Mouse (Mus musculus) kidney, embryonic 16.5 days (tissue): ENCODE data around the gene Dok1. TPM values are rescaled to one million over a fixed set of nuclear protein-coding genes. Genes with fewer than 3 reads are reported as not detected.

ENCODE experiments used
- ATAC-seq: fragments of 200-750 bp; cut with Nextera tagmentation; 2 replicates; pipeline ENCODE4 v1.8.0; 2017; ENCODE audit warnings: moderate TSS enrichment; ENCODE audit not compliant: low FRiP score, low TSS enrichment
- H3K27ac ChIP-seq: fragments of 300-500 bp; sonication (generic); 2 replicates; pipeline ENCODE4 v1.5.1; 2014; ENCODE audit warnings: low read length
- H3K27me3 ChIP-seq: fragments of 300-500 bp; sonication (generic); 2 replicates; pipeline ENCODE4 v1.6.1; 2014; ENCODE audit warnings: low read length, control low read depth, mixed read lengths; ENCODE audit not compliant: insufficient read depth
- H3K36me3 ChIP-seq: fragments of 300-500 bp; sonication (generic); 2 replicates; pipeline ENCODE4 v1.6.1; 2014; ENCODE audit warnings: low read length, control low read depth, mixed read lengths; ENCODE audit not compliant: insufficient read depth
- H3K4me1 ChIP-seq: fragments of 300-500 bp; sonication (generic); 2 replicates; pipeline ENCODE4 v1.6.1; 2014; ENCODE audit warnings: low read length, control low read depth, mixed read lengths; ENCODE audit not compliant: insufficient read depth
- H3K4me2 ChIP-seq: fragments of 300-500 bp; sonication (generic); replicated peaks from 2 replicates; pipeline ENCODE4 v1.6.1; 2014; ENCODE audit warnings: low read depth, low read length
- H3K4me3 ChIP-seq: fragments of 300-500 bp; sonication (generic); 2 replicates; pipeline ENCODE4 v1.5.1; 2014; ENCODE audit warnings: mild to moderate bottlenecking, low read length
- H3K9ac ChIP-seq: fragments of 300-500 bp; sonication (generic); replicated peaks from 2 replicates; pipeline ENCODE4 v1.6.1; 2014; ENCODE audit warnings: low read length
- H3K9me3 ChIP-seq: fragments of 300-500 bp; sonication (generic); 2 replicates; pipeline ENCODE4 v1.6.1; 2016; ENCODE audit warnings: low read length, control low read depth
- WGBS: fragments of 180-500 bp; shearing (Covaris S2); extraction: QIAGEN DNeasy Blood & Tissue Kit; methylation state at CpG from one replicate; pipeline ENCODE4 v1.1.7; 2014; 5-methylcytosine and 5-hydroxymethylcytosine counted together
- polyA plus RNA-seq: library from polyadenylated mRNA; unstranded; fragments of >200 nt; fragmentation: Nextera tagmentation; extraction: Ambion mirVana; gene quantifications from 2 replicates; pipeline ENCODE4 v1.2.1, GENCODE M21; 2015

Gene Dok1
- polyA plus RNA-seq, 1 experiment from 2014 or later: 14.8 TPM

DNA sequence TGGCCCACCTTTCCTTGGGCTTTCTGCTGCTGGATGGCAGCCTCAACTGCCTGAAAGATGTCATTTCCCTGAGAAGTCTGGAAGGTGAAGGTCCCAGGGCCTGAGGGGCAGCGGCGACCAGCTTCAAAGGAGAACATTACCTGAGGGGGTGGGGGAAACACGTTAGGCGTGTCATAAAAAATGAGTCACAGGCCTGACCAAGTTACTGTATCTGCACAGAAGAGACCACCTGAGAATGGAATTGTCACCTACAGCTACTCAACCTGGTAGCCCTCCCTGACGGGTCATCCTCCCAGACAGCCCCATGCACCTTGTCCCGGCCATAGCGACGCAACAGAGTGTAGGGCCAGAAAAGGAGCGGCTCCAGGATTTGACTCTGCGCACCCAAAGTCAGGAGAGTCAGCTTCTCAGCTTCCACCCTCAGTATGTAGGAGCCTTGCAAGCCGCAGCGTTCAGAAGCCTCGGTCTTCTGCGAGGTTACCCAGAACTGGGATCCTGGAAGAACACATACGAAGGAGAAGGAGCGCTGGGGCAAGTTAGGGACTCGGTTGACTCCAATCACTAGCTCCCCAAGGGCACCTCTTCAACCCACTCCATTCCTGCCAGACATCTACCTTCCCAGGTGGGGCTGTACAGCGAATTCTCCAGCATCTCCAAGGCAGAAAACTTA, 1.2 kb downstream of the Dok1 start:
- Histone ChIP-seq H3K9ac (peak overlapping the region; percentile 75), H3K4me3 (peak overlapping the region; percentile 71), H3K27ac (no peak overlapping the region), H3K4me1 (peaks cover 25% of the 10 kb centered on the region), H3K9me3 (no peaks in the 10 kb centered on the region), H3K4me2 (peak overlapping the region; percentile 87), H3K27me3 (peaks cover 8% of the 10 kb centered on the region; the same call in 1 of the 2 replicates), H3K36me3 (no peaks in the 10 kb centered on the region)
- ATAC-seq: no peak
- 37% methylated on average over 18 of the region's 18 CpGs for WGBS

DNA sequence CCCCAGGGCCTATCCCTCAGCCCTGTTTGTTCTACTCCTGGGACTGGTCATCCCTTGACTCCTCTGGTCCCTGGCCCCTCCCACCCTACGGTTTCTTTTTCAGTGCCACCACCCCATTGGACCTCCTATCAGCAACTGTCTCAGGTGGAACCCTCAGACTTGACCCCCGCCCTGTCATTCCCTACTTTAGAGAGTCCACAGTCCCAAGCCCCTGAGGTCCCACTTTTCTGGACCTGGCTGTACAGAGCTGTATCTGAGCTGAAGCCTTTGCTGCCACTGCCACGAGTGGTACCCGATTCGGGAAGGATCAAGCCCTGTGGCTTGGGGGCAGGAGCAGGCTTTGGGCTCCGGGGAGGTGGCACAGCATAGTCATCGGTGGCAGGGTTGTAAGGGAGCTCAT, 2.2 kb downstream of the Dok1 start:
- H3K27me3 ChIP-seq: peaks cover 8% of the 10 kb centered on the region; the same call in 1 of the 2 replicates
- no peak overlapping the region for H3K4me3 ChIP-seq
- no peaks in the 10 kb centered on the region for H3K36me3 ChIP-seq
- 76% methylated on average over 7 of the region's 7 CpGs for WGBS
- no peak overlapping the region for H3K27ac ChIP-seq
- H3K4me1 ChIP-seq: peaks cover 25% of the 10 kb centered on the region
- no peaks in the 10 kb centered on the region for H3K9me3 ChIP-seq
- no peak overlapping the region for H3K9ac ChIP-seq
- H3K4me2 ChIP-seq: no peak overlapping the region
- no peak for ATAC-seq

DNA sequence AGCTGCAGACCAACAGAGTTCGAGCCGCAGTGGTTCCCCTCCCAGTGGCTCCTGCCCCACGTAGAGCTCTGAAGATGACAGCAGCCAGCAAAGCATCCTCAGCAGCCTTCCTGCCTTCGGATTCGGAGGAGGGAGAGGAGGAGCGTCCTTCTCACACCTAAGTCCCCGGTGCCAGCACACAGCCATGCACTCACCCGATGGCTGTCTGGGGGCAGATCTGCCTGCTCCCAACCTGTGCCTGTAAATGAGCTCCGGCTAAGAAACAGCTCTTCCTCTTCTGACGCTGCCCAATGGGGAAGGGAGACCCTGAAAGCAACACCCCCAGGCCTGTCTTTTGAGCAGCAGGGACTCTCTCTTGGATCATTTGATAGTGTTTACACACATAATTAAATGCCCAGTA, 3.5 kb downstream of the Dok1 start:
- peaks cover 15% of the 10 kb centered on the region for H3K4me1 ChIP-seq
- no peak overlapping the region for H3K4me2 ChIP-seq
- no peak overlapping the region for H3K9ac ChIP-seq
- no peaks in the 10 kb centered on the region for H3K9me3 ChIP-seq
- no peak for ATAC-seq
- WGBS: 36% methylated on average over 10 of the region's 10 CpGs
- peaks cover 8% of the 10 kb centered on the region; the same call in 1 of the 2 replicates for H3K27me3 ChIP-seq
- no peak overlapping the region for H3K27ac ChIP-seq
- H3K4me3 ChIP-seq: no peak overlapping the region
- H3K36me3 ChIP-seq: no peaks in the 10 kb centered on the region

DNA sequence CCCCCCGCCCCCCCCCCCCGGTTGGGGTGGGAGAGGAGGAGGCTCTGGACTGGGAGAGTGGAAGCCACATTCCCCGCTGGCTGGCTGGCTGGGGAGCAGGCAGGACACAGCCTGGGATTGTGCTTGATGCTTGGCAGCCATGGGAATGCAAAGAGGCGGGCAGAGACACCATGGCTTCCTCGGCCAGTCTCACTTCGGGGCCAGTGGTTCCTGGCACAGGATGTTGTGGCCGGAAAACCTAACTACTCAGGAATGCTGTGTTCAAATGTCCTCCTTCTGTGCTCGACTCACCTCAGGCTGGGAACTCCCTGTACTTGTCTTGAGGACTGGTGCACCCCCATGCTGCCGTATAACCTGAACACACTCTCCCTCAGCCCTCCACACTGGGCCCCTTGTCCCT, 5.6 kb downstream of the Dok1 start:
- ATAC-seq: no peak
- Histone ChIP-seq H3K27me3 (peaks cover 8% of the 10 kb centered on the region; the same call in 1 of the 2 replicates), H3K4me3 (no peak overlapping the region)

DNA sequence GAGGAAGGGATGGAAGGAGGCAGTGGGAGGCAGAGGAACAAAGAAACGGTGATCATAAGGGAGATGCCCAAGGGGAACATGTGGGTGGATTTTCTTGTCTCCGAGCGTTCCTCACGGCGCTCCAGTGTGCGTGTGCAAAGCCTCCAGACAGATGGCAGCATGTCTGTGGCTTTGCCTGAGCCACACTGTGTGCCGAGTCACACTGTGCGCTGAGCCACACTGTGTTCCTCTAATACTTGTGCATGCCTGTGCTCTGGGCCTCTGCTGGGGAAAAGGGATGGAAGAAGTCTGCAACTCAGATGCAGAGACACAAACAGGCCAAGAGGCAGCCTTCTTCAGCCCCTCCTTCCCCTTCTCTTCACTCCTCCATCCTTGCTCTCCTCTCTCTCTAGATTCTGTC, 6.0 kb downstream of the Dok1 start:
- peaks cover 9% of the 10 kb centered on the region for H3K4me1 ChIP-seq
- H3K27me3 ChIP-seq: peaks cover 8% of the 10 kb centered on the region; the same call in 1 of the 2 replicates
- WGBS: 73% methylated on average over 8 of the region's 8 CpGs
- no peak overlapping the region for H3K4me2 ChIP-seq
- H3K36me3 ChIP-seq: no peaks in the 10 kb centered on the region
- H3K9ac ChIP-seq: no peak overlapping the region
- no peak for ATAC-seq
- no peak overlapping the region for H3K4me3 ChIP-seq
- no peak overlapping the region for H3K27ac ChIP-seq
- H3K9me3 ChIP-seq: no peaks in the 10 kb centered on the region

More for the DNA sequence above, 5.6 kb downstream of the Dok1 start:
- no peak overlapping the region for H3K9ac ChIP-seq
- no peak overlapping the region for H3K27ac ChIP-seq
- no peak overlapping the region for H3K4me2 ChIP-seq
- WGBS: 49% methylated on average over 7 of the region's 9 CpGs
- peaks cover 13% of the 10 kb centered on the region for H3K4me1 ChIP-seq
- no peaks in the 10 kb centered on the region for H3K9me3 ChIP-seq
- H3K36me3 ChIP-seq: no peaks in the 10 kb centered on the region

DNA sequence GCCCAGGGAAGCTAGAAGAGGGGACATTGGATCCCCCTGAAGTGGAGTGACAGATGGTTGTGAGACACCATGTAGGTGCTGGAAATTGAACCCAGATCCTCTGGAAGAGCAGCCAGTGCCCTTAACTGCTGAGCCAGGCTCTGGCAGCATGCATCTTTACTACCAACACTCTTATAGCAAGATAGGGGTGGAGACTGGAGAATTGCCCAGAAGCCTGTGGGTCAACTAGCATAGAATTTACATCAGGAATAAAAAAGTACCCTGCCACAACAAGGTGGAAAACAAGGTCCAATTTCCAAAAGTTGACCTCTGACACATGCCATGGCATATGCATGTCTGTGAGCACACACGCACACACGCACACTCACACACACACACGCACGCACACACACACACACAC, 8.1 kb downstream of the Dok1 start:
- 92% methylated on average over 4 of the region's 4 CpGs for WGBS
- no peak overlapping the region for H3K4me2 ChIP-seq
- no peaks in the 10 kb centered on the region for H3K36me3 ChIP-seq
- no peak overlapping the region for H3K27ac ChIP-seq
- no peak overlapping the region for H3K9ac ChIP-seq
- H3K27me3 ChIP-seq: no peaks in the 10 kb centered on the region
- no peaks in the 10 kb centered on the region for H3K9me3 ChIP-seq
- no peak overlapping the region for H3K4me3 ChIP-seq
- ATAC-seq: no peak
- peaks cover 4% of the 10 kb centered on the region; the same call in 1 of the 2 replicates for H3K4me1 ChIP-seq

DNA sequence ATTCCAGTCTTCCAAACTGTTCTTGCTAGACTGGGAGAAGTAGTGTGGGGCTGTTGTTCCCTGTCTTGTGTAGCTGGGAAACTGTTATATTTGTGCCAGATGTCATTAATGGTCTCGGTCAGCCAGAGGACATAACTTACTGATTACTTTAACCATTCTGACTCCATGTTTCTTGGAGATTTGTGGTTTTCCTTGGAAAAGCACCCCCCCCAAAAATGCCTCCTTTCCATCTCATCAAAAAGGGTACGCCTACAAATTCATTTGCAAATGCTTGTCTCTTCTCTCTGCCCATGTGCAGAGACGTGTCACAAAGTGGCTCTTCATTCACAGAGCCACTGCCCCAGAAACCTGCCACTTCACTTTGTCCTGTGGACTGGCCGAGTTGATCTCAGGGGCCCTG, 8.8 kb downstream of the Dok1 start:
- 0 out of 2 replicates have a peak overlapping the region, but pooled peaks have one; percentile 6 for H3K27ac ChIP-seq
- no peak overlapping the region for H3K9ac ChIP-seq
- no peak overlapping the region for H3K4me3 ChIP-seq
- ATAC-seq: no peak
- no peaks in the 10 kb centered on the region for H3K27me3 ChIP-seq
- no peaks in the 10 kb centered on the region for H3K36me3 ChIP-seq
- WGBS: 71% methylated on average over 4 of the region's 4 CpGs
- no peak overlapping the region for H3K4me2 ChIP-seq
- H3K4me1 ChIP-seq: no peaks in the 10 kb centered on the region; the same call in 1 of the 2 replicates
- no peaks in the 10 kb centered on the region for H3K9me3 ChIP-seq

DNA sequence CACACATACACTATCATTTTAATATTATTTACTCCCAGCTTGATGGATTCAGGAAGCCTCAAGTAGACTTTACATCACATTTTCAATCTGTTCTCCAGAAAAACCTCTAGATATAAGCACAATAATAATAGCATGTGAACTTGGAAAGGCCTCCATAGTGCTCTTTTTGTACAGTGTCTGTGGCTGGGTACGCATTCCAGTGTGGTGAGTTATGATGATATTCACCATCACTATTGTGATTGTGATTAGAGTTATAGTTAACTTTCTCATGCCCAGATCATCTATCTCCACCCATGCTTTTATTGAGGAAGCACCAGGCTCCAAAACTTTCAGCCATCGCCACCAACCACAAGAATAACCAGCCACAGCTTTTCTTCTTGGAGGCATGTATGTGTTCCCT, 9.5 kb downstream of the Dok1 start:
- ATAC-seq: no peak
- Histone ChIP-seq H3K4me3 (no peak overlapping the region), H3K36me3 (no peaks in the 10 kb centered on the region), H3K27me3 (no peaks in the 10 kb centered on the region), H3K4me2 (no peak overlapping the region), H3K9me3 (no peaks in the 10 kb centered on the region), H3K9ac (no peak overlapping the region), H3K4me1 (no peaks in the 10 kb centered on the region; the same call in 1 of the 2 replicates), H3K27ac (no peak overlapping the region)
- WGBS: 95% methylated on average over 2 of the region's 2 CpGs

DNA sequence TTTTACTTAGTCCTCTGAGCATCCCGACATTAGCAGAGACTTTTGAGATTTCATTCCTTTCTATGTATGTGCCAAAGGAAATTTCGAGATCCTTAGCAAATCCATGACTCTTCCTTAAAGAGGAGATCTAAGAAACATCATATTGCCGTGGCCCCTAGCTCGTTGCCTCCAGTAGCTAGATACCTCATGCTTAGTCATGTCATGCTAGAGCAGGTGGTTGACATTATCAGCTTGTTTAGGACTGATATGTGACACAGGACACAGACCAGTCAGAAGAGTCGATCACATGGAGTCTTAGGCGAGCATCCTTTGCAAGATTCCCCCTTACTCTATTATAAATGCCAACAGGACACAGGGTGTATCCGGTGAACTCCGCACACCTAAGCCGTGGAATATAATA, 10.3 kb downstream of the Dok1 start:
- Histone ChIP-seq H3K4me1 (no peaks in the 10 kb centered on the region; the same call in 1 of the 2 replicates), H3K9ac (no peak overlapping the region), H3K27me3 (no peaks in the 10 kb centered on the region), H3K36me3 (no peaks in the 10 kb centered on the region), H3K9me3 (no peaks in the 10 kb centered on the region), H3K4me3 (no peak overlapping the region), H3K27ac (no peak overlapping the region), H3K4me2 (no peak overlapping the region)
- ATAC-seq: no peak
- WGBS: 86% methylated on average over 9 of the region's 9 CpGs

DNA sequence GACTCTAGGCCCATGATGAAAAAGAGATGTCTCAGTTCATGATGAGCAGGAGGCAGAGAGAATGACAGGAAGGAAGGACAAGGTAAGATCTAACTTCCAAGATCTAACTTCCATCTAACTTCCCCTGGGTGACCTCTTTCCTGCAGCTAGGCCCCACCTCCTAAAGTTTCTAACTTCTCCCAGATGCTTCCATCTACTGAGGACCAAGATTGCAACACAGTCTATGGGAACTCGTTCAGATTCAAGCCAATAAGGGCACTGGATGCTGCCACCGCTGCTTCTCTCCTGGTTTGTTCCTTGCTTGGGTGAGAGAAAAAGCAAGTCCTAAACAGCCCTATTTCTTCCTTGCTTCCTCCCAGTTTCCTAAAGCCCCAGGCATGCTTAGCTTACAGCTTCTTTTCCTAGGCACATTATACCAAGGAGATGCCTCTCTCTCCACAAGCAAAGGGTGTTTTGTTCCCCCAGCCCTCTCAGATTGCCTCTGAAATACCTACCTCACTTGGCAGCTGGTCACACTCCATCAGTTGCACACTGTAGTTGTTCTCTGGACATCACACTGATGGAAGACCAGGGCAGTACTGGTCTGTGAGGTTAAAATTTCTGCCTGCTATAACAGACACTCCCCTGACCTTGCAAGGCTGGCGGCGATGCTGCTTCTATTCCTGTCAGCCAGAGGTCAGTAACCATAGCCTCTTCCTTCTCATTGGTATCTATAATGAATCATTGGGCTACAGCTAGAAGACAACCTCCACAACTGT, 12.3 kb downstream of the Dok1 start:
- WGBS: 49% methylated on average over 4 of the region's 4 CpGs
- no peak overlapping the region for H3K9ac ChIP-seq
- ATAC-seq: peak; percentile 75; the same call in 1 of the 2 replicates
- H3K4me1 ChIP-seq: 0 out of 2 replicates have a peak, but pooled peaks cover 2% of the 10 kb centered on the region
- H3K4me2 ChIP-seq: no peak overlapping the region
- no peaks in the 10 kb centered on the region for H3K36me3 ChIP-seq
- H3K27me3 ChIP-seq: no peaks in the 10 kb centered on the region
- no peak overlapping the region for H3K27ac ChIP-seq
- H3K4me3 ChIP-seq: no peak overlapping the region
- H3K9me3 ChIP-seq: no peaks in the 10 kb centered on the region
